Mouse (Mus musculus) cerebellum, adult 8-10 months (tissue): ENCODE results near the gene Nbeal2.

ENCODE experiments used
- DNase-seq: peaks from one replicate; pipeline ENCODE4 v3.0.0; 2022

The Nbeal2 gene

GRCm38 (mm10) chr9:110644295-110644694 is 9.7 kb downstream of the Nbeal2 start:
- no peak for DNase-seq

- no peak for DNase-seq
Observed at GRCm38 (mm10) chr9:110643787-110644186, 10.2 kb downstream of the Nbeal2 start.

GRCm38 (mm10) chr9:110642812-110643524 is 11.0 kb downstream of the Nbeal2 start:
- DNase-seq: no peak

- DNase-seq: no peak
Observed at GRCm38 (mm10) chr9:110641006-110641405, 13.0 kb downstream of the Nbeal2 start.

GRCm38 (mm10) chr9:110638611-110639021 is 15.3 kb downstream of the Nbeal2 start:
- DNase-seq: peak; percentile 57

GRCm38 (mm10) chr9:110635225-110635624 is 18.7 kb downstream of the Nbeal2 start:
- DNase-seq: peak; percentile 87

- no peak for DNase-seq
Observed at GRCm38 (mm10) chr9:110633882-110634281, 20.1 kb downstream of the Nbeal2 start.

GRCm38 (mm10) chr9:110632671-110633070 is 21.3 kb downstream of the Nbeal2 start:
- no peak for DNase-seq

GRCm38 (mm10) chr9:110631651-110632275 is 22.2 kb downstream of the Nbeal2 start:
- DNase-seq: no peak

- no peak for DNase-seq
Observed at GRCm38 (mm10) chr9:110631191-110631590, 22.8 kb downstream of the Nbeal2 start.

GRCm38 (mm10) chr9:110630171-110630570 is 23.8 kb downstream of the Nbeal2 start:
- DNase-seq: no peak

- DNase-seq: no peak
Observed at GRCm38 (mm10) chr9:110625350-110625908, 28.5 kb downstream of the Nbeal2 start.

- peak; percentile 86 for DNase-seq
Observed at GRCm38 (mm10) chr9:110624361-110625166, 29.4 kb downstream of the Nbeal2 start, which contains the start of gene Nradd. TSS of gene Nradd (minus strand) at chr9:110624452.

GRCm38 (mm10) chr9:110623416-110624195 is 30.4 kb downstream of the Nbeal2 start:
- DNase-seq: no peak

- no peak for DNase-seq
Observed at GRCm38 (mm10) chr9:110622621-110623219, 31.2 kb downstream of the Nbeal2 start.

GRCm38 (mm10) chr9:110620685-110621084 is 33.3 kb downstream of the Nbeal2 start:
- DNase-seq: no peak

- no peak for DNase-seq
Observed at GRCm38 (mm10) chr9:110620180-110620579, 33.8 kb downstream of the Nbeal2 start.

GRCm38 (mm10) chr9:110617081-110617480 is 36.9 kb downstream of the Nbeal2 start:
- no peak for DNase-seq

- DNase-seq: no peak
Observed at GRCm38 (mm10) chr9:110611471-110611870, 42.5 kb downstream of the Nbeal2 start.

- peak; percentile 33 for DNase-seq
Observed at GRCm38 (mm10) chr9:110583521-110583920, 70.4 kb downstream of the Nbeal2 start.

- no peak for DNase-seq
Observed at GRCm38 (mm10) chr9:110582161-110582560, 71.8 kb downstream of the Nbeal2 start.
